Mouse (Mus musculus) layer of hippocampus, adult 9-10 months (tissue): Measurements from ENCODE around the gene Zfp668.
"Not testable (repeated sequence)": the region's sequence is repeated elsewhere in the genome, so short reads cannot be mapped to it uniquely, and the experiment has no call there.

ENCODE experiments used
- DNase-seq: peaks from one replicate; pipeline ENCODE4 v3.0.0; 2022; ENCODE audit warnings: low spot score

Zfp668 gene

GRCm38 (mm10) chr7:127841340-127842000 is 35.2 kb downstream of the Zfp668 start:
- peak; percentile 91 for DNase-seq

- DNase-seq: no peak
Measured at GRCm38 (mm10) chr7:127840886-127841285, 35.7 kb downstream of the Zfp668 start.

DNA sequence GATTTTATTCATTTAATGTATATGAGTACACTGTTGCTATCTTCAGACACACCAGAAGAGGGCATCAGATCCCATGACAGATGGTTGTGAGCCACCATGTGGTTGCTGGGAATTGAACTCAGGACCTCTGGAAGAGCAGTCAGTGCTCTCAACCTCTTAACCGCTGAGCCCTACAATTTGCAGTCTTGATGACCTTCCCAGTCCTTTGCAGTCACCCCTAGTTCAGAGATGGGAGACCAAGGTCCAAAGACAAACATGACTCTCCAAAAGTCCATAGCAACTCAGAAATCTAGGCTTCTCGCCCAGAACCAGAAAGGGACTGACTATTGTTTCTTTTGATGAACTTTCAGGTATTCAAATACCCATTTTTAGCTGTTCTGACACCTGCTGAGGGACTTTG is 36.6 kb downstream of the Zfp668 start:
- DNase-seq: not testable (repeated sequence)

GRCm38 (mm10) chr7:127837878-127838277 is 38.8 kb downstream of the Zfp668 start:
- DNase-seq: not testable (repeated sequence)

DNA sequence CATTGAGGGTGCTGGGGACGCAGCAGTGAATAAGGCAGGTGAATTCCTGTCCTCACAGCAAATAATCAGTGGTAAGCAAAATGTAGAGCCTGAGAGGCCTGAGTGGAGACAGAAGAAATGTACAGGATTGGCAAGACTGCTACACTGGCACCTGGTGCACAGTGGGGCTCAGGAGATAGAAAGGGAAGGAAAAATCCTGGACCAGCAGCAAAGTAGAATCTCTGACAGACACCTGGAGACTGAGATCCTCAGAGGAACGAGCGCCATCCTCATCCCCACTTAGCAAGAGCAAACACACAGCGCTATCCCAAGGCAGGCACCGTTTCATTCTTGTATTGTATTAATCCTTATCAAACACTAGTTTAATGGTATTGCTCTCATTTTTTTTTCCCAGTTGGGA is 39.2 kb downstream of the Zfp668 start:
- no peak for DNase-seq

DNA sequence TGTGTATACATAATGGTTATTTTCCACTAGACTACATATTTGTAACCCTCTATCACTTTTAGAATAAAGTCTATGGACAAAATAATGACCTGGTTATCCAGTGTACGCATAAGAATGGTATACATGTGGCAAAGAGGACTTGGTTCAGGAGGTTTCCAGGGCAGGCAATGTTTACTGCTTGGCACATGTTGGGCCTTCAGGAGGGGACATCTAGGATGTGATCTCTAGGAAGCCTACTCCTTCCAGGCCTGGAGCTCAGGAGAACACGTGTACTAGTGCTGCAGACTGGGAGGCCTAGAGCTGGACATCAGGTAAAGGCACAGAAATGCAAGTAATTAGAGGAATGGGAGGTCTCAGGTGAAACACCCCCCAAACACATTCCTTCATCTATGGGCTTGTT is 41.1 kb downstream of the Zfp668 start:
- DNase-seq: no peak

DNA sequence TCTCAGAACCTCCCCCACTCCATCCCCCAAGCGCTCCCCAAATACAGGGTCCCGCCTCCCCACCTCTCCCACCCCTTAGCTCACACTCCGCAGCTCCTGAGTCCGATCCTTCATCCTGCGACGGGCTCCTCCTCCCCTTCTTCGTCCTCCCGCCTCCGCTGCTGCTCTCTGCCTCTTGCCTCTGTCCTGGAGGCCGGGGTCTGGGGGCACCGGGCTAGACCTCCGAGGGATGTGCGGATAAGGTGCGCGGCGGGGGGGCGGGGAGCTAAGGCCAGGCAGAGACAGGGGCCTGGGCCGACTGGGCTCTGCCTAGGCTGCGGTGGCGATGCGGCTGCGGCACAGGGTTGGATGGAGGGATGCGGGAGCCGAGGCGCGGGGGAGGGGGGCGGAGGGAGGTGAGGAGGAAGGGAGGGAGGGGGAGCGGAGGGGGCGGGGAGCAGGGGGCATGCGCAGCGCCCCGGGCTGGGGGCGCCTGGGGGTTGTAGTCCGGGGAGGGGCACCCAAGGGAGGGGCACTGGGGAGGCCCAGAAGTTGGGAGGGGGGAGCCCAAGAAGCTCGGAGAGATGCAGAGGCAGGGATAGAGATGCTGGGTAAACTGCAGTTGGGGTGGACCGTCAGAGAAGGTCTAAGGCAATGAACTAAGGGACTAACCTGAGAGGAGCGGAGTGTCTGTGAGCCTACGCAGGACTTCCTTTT is 52.3 kb downstream of the Zfp668 start, which contains the start of the genes Stx4a and Stx1b:
Gene Stx4a (plus strand): TSS at position 119 of the 696 bp plus-strand sequence.
Gene Stx1b (minus strand): TSS at position 374 of the 696 bp plus-strand sequence.
- DNase-seq: no peak

DNA sequence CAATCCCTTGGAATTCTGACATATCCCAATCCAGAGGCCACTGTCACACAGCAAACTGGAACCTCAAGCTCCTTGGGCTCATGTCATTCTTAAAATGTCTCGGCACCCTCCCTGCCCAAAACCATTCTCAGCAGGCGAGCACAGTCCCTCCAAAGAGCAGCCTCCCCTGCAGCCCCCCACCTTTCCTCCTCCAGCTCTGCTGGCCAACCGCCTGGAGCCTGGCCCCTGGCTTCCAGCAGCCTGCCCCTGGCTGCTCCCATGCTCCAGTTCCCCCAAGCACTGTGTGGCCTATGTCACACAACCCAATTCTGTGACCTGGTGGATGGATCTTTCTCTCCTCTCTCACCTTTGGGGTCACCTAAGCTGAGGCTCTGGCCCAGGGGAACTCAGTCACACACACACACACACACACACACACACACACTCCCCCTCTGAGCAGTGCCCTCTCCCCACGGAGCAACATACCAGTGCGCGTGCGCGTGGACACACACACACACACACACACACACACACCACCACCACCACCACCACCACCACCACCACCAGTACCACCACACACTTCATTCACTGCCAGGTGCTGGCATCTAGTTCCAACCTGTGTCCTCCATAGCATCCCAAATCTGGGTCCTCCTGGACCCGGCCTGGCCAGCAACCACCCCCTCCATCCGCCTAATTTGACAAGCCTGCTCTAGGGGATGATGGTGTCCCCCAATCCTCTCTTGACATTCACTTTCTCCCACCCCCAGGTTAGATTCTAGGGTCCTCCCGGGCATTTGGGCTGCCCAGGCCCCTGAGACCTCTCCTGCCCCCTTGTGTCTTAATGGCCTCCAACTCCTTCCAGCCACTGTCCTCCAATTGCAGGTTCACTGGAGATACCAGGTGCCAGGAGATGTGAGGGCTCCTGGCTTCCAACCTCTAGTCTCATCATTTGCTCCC is 53.1 kb downstream of the Zfp668 start:
- DNase-seq: no peak

DNA sequence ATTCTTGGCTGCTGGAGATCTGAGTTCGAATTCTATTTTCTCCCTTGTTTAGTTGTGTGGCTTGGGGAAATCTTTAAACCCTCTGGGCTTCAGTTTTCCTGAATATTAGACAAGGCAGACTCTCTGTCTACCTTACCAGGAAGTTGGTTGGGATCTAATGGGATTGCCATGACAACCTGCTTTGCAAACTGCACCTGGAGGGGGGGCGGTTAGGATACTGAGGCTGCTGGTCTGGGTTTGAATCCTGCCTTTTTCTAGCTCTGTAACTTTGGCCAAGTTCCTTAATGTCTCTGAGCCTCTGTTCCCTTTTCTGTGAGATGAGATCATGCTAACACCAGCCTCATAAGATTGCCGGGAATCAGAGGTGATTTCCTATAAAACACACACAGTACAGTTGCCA is 54.1 kb downstream of the Zfp668 start:
- no peak for DNase-seq

DNA sequence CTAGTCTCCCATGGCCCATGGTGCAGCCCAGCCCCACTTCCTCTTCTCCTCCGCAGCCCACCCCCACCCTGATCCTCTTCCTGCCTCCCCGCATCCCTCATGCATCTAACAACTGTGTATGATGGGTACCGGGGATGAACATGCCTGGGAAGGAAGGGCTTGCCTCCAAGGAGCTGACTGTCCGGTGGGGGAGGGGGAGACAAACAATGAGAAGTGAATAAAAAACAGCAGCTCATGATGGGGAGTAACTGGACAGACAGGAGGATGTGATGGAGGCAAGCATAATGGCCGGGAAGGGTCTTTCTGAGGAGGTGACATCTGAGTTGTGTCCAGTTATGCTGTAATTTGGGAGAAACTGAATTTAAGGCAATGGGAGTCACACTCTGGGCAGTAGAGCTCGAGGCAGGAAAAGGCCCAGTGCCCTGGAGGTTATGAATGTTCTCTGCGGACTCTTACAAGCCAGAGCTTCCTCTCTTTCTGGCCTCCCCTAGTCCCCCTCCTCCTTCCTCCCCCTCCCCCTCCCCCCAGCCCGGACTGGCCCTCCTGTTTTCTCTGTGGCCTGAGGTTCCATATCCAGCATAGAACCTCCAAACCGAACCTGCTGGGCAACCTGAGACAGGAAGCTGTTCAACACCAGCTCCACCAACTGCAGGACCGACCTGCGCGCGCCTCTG is 55.7 kb downstream of the Zfp668 start:
- DNase-seq: no peak

DNA sequence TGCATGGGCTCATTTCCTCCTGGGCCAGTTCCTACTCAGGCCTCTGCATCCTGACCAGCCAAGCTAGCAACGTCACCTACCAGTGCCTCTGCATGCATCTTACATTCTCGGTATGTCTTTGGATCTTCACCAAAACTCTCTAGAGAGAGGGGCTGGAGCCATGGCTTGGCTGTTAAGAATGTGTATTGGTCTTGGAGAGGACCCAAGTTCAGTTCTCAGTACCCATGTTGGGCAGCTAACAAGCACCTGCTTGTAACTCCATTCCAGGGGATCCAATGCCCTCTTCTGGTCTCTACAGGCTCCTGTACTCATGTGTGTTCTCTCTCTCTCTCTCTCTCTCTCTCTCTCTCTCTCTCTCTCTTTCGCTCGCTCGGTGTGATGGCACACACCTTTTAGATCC is 58.9 kb downstream of the Zfp668 start:
- no peak for DNase-seq

- DNase-seq: no peak
Measured at GRCm38 (mm10) chr7:127817053-127817452, 59.6 kb downstream of the Zfp668 start.

GRCm38 (mm10) chr7:127815954-127816821 is 60.4 kb downstream of the Zfp668 start:
- peak; percentile 59 for DNase-seq

DNA sequence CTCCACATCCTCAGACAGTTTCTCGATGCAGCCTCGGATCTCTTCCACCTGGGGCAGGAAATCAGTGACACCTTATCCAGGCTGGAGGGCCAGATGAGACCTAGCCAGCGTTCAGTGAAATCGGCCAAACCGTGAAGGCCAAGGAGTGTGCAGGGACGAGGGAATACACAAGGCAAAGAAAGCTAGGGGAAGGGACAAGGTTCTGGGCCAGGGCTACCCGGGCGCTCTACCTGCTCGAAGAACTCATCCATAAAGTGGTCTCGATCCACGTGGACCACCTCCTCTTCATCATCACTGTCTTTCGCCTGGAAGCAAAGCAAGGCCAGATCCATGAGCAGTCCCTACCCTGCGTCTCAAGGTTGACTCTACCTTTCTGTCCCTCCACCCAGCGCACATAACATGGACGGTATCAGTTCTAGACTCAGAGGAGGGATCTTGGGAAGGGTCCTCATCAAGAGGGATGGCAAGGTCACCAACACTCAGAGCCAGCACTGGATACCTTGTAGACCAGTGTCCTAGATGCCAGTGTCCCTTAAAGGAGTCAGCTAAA is 61.4 kb downstream of the Zfp668 start:
- DNase-seq: no peak

- no peak for DNase-seq
Measured at GRCm38 (mm10) chr7:127814241-127814921, 62.2 kb downstream of the Zfp668 start.

- DNase-seq: no peak
Measured at GRCm38 (mm10) chr7:127813821-127814220, 62.8 kb downstream of the Zfp668 start.
